24 mouse cellular contexts compared by ENCODE assay signal in genomic region chr2:102864036-102864435, GRCm38 (mm10).
"Had no signal": no experiment of that assay in that cellular context is flagged by ENCODE, and none has a peak within 500 bp of the region (broad histone marks: within the 10 kb centered on the region; RNA-seq: fewer than 3 reads in every experiment).

No protein-coding gene starts in this region.

- H3K9me3 ChIP-seq: limb, embryonic 12.5 days; limb, embryonic 15.5 days; lung, embryonic 15.5 days; neural tube, embryonic 12.5 days; neural tube, embryonic 15.5 days had no signal

- H3K4me1 ChIP-seq: limb, embryonic 15.5 days; neural tube, embryonic 12.5 days; neural tube, embryonic 15.5 days had no signal

- H3K27ac ChIP-seq: kidney, postnatal 0 days; limb, embryonic 12.5 days; limb, embryonic 15.5 days; liver, embryonic 14.5 days; lung, embryonic 15.5 days; neural tube, embryonic 12.5 days; neural tube, embryonic 15.5 days; stomach, postnatal 0 days had no signal

- H3K27me3 ChIP-seq: limb, embryonic 12.5 days; limb, embryonic 15.5 days; lung, embryonic 15.5 days; neural tube, embryonic 12.5 days; neural tube, embryonic 15.5 days had no signal

- H3K36me3 ChIP-seq: limb, embryonic 12.5 days; neural tube, embryonic 12.5 days; neural tube, embryonic 15.5 days had no signal

- H3K4me2 ChIP-seq: limb, embryonic 12.5 days; limb, embryonic 15.5 days; liver, embryonic 11.5 days; lung, embryonic 15.5 days; midbrain, embryonic 11.5 days; neural tube, embryonic 12.5 days; neural tube, embryonic 15.5 days had no signal

- H3K9ac ChIP-seq: limb, embryonic 12.5 days; limb, embryonic 15.5 days; liver, embryonic 14.5 days; lung, embryonic 15.5 days; neural tube, embryonic 12.5 days; neural tube, embryonic 15.5 days had no signal

- DNase-seq: kidney, adult 2 months; kidney, postnatal 25 days; layer of hippocampus, postnatal 36 days; left cerebral cortex, postnatal 4 days; lung, adult 18-20 months; lung, postnatal 10 days; lung, postnatal 36 days; midbrain, embryonic 14.5 days; right cerebral cortex, adult 18-20 months; right cerebral cortex, postnatal 14 days; right cerebral cortex, postnatal 4 days; thymus, adult 2 months; thymus, postnatal 14 days; thymus, postnatal 4 days had no signal

- H3K4me3 ChIP-seq: limb, embryonic 12.5 days; limb, embryonic 15.5 days; lung, embryonic 15.5 days; neural tube, embryonic 12.5 days; neural tube, embryonic 15.5 days had no signal
